8 mouse cellular contexts compared by ENCODE assay signal in genomic region chr8:72722769-72723650, GRCm38 (mm10). TPM values are rescaled to one million over a fixed set of nuclear protein-coding genes. Genes with fewer than 3 reads are reported as not detected.
DNase-seq lines count a peak whose midpoint lies in the region; ATAC-seq lines count a peak whose summit lies in the region.

Gene Sin3b, plus strand, starts transcription at chr8:72723285.

- 13% methylated on average over 56 of the region's 56 CpGs for WGBS in forebrain, embryonic 11.5 days
- 13% methylated on average over 56 of the region's 56 CpGs for WGBS in heart, embryonic 16.5 days
- 14% methylated on average over 53 of the region's 56 CpGs for WGBS in liver, embryonic 15.5 days (ENCODE audit: insufficient replicate concordance)
- 14% methylated on average over 56 of the region's 56 CpGs for WGBS in neural tube, embryonic 12.5 days

- H3K27me3 ChIP-seq in forebrain, embryonic 11.5 days (ENCODE audit: control insufficient read depth, insufficient read depth, low read length): no peaks in the 10 kb centered on the region
- no peaks in the 10 kb centered on the region for H3K27me3 ChIP-seq in heart, embryonic 16.5 days (ENCODE audit: control insufficient read depth, insufficient read depth, low read length)
- no peaks in the 10 kb centered on the region for H3K27me3 ChIP-seq in liver, embryonic 15.5 days
- H3K27me3 ChIP-seq in neural tube, embryonic 12.5 days (replicated peaks): no peaks in the 10 kb centered on the region

- peaks cover 5% of the 10 kb centered on the region; the same call in 1 of the 2 replicates for H3K36me3 ChIP-seq in forebrain, embryonic 11.5 days (ENCODE audit: control insufficient read depth, insufficient read depth, low read length)
- peaks cover 29% of the 10 kb centered on the region for H3K36me3 ChIP-seq in heart, embryonic 16.5 days (ENCODE audit: control insufficient read depth, insufficient read depth)
- H3K36me3 ChIP-seq in liver, embryonic 15.5 days (replicated peaks): peaks cover 32% of the 10 kb centered on the region
- H3K36me3 ChIP-seq in neural tube, embryonic 12.5 days: peaks cover 35% of the 10 kb centered on the region

- peaks cover 4% of the 10 kb centered on the region for H3K4me1 ChIP-seq in forebrain, embryonic 11.5 days (replicated peaks; ENCODE audit: control insufficient read depth, insufficient read depth, low read length)
- H3K4me1 ChIP-seq in heart, embryonic 16.5 days (ENCODE audit: control insufficient read depth, insufficient read depth, low read length): peaks cover 6% of the 10 kb centered on the region
- peaks cover 20% of the 10 kb centered on the region for H3K4me1 ChIP-seq in liver, embryonic 15.5 days (replicated peaks)
- H3K4me1 ChIP-seq in neural tube, embryonic 12.5 days: peaks cover 10% of the 10 kb centered on the region

- H3K27ac ChIP-seq in forebrain, embryonic 11.5 days (ENCODE audit: low read depth, low read length): no peak within 1 kb of the TSS
- H3K27ac ChIP-seq in heart, embryonic 16.5 days (ENCODE audit: low read length): no peak within 1 kb of the TSS
- H3K27ac ChIP-seq in liver, embryonic 15.5 days (replicated peaks): no peak within 1 kb of the TSS
- H3K27ac ChIP-seq in neural tube, embryonic 12.5 days: no peak within 1 kb of the TSS

- no peaks in the 10 kb centered on the region for H3K9me3 ChIP-seq in forebrain, embryonic 11.5 days (ENCODE audit: control insufficient read depth, low read length)
- H3K9me3 ChIP-seq in heart, embryonic 16.5 days (replicated peaks; ENCODE audit: control insufficient read depth, low read length): no peaks in the 10 kb centered on the region
- no peaks in the 10 kb centered on the region for H3K9me3 ChIP-seq in liver, embryonic 15.5 days (replicated peaks)
- H3K9me3 ChIP-seq in neural tube, embryonic 12.5 days: no peaks in the 10 kb centered on the region

- peak; percentile 99 for ATAC-seq in forebrain, embryonic 11.5 days (replicated peaks; ENCODE audit: low FRiP score)
- ATAC-seq in heart, embryonic 16.5 days (replicated peaks; ENCODE audit: extremely low read depth, insufficient read depth, low FRiP score): peak; percentile 97
- ATAC-seq in liver, embryonic 15.5 days (ENCODE audit: insufficient read depth): peak; percentile 92
- peak; percentile 99 for ATAC-seq in neural tube, embryonic 12.5 days (ENCODE audit: low FRiP score, low read depth)

- H3K4me3 ChIP-seq in forebrain, embryonic 11.5 days (ENCODE audit: low read depth, low read length): peak within 1 kb of the TSS; percentile 90
- peak within 1 kb of the TSS; percentile 84 for H3K4me3 ChIP-seq in heart, embryonic 16.5 days (ENCODE audit: low read length)
- H3K4me3 ChIP-seq in liver, embryonic 15.5 days (replicated peaks): peak within 1 kb of the TSS; percentile 89
- H3K4me3 ChIP-seq in neural tube, embryonic 12.5 days: peak within 1 kb of the TSS; percentile 99

- peak; percentile 92 to 97 for DNase-seq in CD8-positive naive resting alpha-beta T cell, adult 2 months (ENCODE audit: low read depth in 2 of 2, low spot score in 2 of 2)
- DNase-seq in c-Kit-positive CD71-positive TER-119-negative erythroid progenitor cells, embryonic 14.5 days (ENCODE audit: low read depth): peak; percentile 80
- peak; percentile 96 for DNase-seq in forebrain, embryonic 11.5 days (ENCODE audit: low spot score)
- DNase-seq in kidney, postnatal 36 days: peak; percentile 95 to 98
- DNase-seq in telencephalon, adult 2 months (ENCODE audit: low read depth, low spot score): peak; percentile 64

- peak within 1 kb of the TSS; percentile 95 for H3K4me2 ChIP-seq in forebrain, embryonic 11.5 days (ENCODE audit: low read depth, low read length, severe bottlenecking)
- peak within 1 kb of the TSS; percentile 89 for H3K4me2 ChIP-seq in heart, embryonic 16.5 days (ENCODE audit: low read depth, low read length)
- H3K4me2 ChIP-seq in liver, embryonic 15.5 days: peak within 1 kb of the TSS; percentile 84
- peak within 1 kb of the TSS; percentile 96 for H3K4me2 ChIP-seq in neural tube, embryonic 12.5 days (replicated peaks)

- peak within 1 kb of the TSS; percentile 91 for H3K9ac ChIP-seq in forebrain, embryonic 11.5 days (ENCODE audit: low read length)
- H3K9ac ChIP-seq in heart, embryonic 16.5 days (ENCODE audit: low read length): peak within 1 kb of the TSS; percentile 95
- H3K9ac ChIP-seq in liver, embryonic 15.5 days: peak within 1 kb of the TSS; percentile 88
- H3K9ac ChIP-seq in neural tube, embryonic 12.5 days: peak within 1 kb of the TSS; percentile 95

RNA-seq across cellular contexts. Expression of gene Sin3b, which starts in this region (rescaled TPM):
- polyA plus RNA-seq in forebrain, embryonic 11.5 days (2014; fragmentation: Nextera tagmentation; extraction: Ambion mirVana): 145 and 158 TPM in 2 replicates
- polyA plus RNA-seq in heart, embryonic 16.5 days (2015; fragmentation: Nextera tagmentation; extraction: Ambion mirVana): 160 and 166 TPM in 2 replicates
- polyA plus RNA-seq in liver, embryonic 15.5 days (2015; fragmentation: Nextera tagmentation; extraction: Ambion mirVana): 63.7 and 67.2 TPM in 2 replicates
- 142 and 158 TPM in 2 replicates for polyA plus RNA-seq in neural tube, embryonic 12.5 days (2016; fragmentation: Nextera tagmentation; extraction: Ambion mirVana)
